Mouse (Mus musculus) induced T-regulatory cell, adult 2 months (primary cell): ENCODE measurements at regions not wholly inside any gene's neighbourhood (a gene's known extent, or its start where the extent isn't known, plus 50 kb on each side); places are given as distances from the start of the nearest gene placed in this dataset.

Source experiments
- DNase-seq: peaks from one replicate; pipeline ENCODE4 v3.0.0-alpha.2; 2012; ENCODE audit warnings: low read depth

DNA sequence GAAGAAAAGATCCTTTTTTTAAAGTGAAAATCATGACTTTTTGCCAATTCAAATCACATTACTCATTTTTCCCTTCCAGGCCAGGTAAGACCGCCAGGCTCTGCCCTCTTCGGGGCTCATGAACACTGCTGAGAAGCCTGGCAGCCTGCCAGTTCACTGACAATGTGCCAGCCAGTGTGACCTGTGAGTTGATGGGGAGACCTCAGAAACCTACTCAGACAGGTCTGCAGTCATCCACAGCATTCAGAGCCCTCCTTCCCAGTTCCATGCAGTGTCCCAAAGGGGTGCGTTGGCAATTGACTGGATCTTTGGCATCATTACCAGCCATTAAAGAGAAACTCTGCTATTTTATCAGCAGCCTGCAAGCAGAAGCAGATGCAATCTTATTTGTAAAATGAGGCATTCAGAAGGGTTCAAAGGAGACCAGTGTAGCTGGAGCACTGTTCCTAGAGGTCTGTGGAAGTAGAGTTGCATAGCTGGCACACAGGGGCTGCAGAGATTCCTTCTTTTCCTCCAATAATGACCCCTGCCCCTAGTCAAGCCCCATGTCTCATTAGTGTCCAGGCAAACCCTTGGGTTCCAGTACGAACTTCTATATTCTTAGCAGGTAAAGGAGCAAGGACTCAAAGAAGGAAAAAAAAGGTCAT is 384.4 kb downstream of the Rapgef2 start:
- DNase-seq = no peak

DNA sequence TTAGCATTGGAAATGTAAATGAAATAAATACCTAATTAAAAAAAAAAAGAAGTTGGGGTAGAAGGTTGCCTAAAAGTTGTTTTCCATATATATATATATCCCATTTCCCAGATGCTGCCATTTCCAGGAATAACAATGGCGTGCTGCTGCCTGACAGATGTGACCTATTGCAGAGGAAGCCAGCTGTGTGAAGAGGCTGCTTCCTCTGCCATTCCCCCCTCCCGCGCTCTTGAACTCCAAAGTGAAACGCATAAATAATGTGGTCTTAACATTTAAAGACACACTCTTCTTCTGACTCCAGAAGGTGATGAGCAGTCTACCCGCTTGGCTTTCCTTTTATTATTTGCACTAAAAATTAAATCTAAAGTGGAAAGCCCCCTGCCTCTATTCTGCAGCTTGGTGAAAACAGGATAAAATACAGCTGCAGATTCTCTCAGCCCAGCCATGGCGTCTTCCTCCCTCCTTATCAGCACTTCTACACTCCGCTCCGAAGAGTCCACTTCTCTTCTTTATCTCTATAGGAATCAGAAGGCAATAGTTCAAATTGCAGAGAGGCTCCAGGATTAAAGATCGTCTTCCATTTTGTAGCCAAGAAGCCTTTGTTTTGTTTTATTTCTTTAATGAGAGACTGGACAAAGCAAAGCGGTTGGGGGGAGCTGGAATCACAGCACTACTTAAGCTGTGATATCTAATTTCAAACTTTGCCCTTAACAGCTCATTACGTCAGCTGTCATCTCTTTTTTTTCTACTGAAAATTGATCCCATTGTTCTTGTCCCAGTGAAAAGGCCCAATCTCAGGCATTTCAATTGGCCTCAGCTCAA is 385.1 kb downstream of the Rapgef2 start:
- no peak for DNase-seq

DNA sequence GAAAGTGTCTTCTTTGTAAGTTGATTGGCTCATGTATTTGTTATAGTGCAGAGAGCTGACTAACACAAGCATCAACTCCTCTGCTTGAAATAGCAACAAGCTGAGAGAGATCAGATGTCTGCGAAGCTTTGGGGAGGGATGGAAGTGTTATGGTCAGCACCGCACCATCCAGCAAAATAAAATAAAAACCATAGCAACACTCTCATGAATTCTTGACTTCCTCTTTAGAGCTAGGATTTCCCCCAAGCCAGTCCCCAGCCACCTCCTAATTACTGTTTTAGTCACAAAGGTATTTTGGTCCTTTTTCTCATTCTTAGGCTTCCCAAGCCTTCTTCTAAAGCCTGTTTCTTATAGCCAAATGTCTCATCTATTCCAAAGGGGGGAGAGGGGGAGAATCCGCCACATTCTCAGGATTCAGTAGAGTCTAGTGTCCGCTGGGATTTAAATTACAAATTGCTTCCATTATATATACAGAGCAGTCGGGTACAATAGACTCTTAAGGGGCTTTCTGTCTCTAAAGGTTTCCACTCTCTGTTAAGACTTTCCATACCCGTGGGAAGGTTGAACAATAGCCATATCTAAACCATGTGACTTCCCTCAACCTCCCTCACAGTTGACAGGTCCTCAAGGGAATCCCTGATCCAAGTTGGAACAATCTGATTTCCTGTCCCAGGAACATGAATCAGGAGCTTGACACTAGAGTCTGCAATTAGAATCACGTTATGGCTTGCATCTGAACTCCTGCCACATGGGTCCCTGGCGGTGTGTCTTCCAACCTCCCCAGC is 386.7 kb downstream of the Rapgef2 start:
- DNase-seq = no peak

DNA sequence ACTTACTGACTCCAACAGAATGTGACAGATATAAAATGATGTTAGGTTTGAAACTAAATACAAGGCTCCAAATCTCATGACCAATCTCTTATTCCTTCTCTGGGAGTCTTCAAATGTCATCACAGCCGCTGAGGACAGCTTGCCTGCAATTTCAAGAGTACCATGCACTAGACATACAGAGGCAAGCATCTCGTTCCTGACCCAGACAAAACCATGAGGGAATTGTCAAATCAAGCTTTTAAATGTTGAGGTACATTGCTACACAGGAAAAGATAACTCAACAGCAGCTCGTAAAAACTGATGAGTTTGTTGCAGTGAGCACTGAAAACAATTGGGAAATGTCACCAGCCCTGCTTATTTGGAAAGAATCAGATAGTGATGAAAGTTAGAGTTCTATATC is 397.0 kb downstream of the Rapgef2 start:
- no peak for DNase-seq

DNA sequence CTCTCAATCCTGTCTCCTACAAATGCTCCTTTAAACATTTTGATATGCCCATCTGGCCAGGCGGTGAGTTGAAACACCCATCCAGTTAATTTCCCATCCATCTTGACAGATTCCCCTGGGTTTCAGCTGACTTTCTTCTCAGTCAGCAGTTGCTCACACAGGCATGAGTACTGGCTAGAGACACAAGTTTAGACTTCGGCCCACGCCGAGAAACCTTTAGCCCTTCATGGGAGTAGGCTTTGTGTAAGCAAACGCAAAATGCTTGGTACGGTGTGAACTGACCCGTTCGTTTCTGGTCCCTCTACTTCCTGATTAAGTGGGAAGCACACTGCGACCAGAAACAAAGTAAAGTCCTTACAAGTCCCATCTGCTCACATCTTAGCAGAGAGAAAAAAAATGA is 401.6 kb downstream of the Rapgef2 start:
- no peak for DNase-seq

DNA sequence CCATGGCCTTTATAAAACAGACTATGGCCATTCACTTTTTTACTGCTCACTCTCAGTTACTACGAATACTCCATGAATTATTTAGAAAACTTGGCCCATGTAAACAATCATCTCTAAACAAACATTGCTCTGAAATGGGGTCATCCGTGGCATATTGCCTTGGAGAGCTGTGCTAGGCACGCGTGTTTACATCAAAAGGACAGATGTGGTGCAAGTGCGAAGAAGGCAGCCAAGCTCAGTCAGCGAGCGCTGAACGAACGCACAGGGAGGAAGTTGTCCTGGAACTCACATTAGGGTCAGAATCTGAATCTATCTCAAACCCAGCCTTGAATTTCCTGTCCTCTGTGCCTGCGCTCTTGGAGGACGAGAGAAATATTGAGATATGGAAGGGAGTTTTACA is 402.3 kb downstream of the Rapgef2 start:
- no peak for DNase-seq

DNA sequence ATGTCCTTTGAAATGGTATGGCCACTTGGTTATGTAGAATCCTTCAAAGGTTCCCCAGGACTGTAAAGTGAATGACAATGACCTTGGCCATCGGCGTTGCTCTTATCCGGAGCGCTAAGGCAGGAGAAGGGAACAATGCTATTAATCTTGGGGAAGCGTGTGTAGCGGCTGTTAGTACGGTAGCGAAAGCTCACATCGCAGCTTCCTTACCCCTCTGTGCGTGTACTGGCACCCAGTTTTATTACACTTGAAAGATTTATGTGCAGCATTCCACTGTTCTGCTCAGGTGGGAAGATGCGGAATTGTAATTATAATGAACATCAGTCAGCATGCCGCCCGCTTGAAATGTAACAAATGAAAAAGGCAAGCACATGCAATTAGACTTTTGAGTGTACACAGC is 406.2 kb downstream of the Rapgef2 start:
- DNase-seq = no peak

DNA sequence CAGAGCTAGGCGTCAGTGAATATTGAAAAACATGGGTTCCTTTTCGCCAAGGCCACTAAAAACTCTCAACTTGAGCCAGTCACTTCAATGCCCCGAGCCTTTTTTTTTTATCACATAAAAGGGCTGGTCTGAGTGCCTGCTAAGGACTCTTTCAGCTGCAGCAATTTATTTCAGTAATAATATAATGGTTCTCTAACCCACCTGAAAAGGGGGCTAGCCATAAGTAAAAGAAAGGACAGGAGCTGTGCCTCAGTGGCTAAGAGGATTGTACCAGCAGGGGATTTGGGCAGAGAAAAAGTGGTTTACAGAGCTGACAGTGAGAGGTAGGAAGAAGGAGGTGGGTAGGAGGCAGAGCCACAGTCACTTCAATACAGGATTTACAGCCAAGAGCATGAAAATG is 409.0 kb downstream of the Rapgef2 start:
- no peak for DNase-seq

DNA sequence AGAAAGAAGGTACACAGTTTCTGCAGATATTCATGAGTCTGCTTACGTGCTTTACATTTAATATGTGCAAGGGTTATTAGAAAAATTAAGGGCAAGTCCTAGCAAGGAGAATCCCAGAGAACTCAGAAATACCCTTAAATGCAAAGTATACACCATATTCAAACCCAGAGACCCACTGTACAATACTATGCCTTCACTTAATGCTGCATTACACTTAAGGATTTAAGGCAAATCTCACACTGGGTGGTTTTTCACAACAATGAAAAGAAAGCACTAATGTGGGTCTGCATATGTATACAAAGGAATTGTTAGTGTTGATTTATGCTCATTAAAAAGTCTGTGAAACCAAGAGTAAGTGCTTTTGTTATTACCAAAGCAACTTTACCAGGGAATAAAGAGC is 419.4 kb downstream of the Rapgef2 start:
- no peak for DNase-seq

DNA sequence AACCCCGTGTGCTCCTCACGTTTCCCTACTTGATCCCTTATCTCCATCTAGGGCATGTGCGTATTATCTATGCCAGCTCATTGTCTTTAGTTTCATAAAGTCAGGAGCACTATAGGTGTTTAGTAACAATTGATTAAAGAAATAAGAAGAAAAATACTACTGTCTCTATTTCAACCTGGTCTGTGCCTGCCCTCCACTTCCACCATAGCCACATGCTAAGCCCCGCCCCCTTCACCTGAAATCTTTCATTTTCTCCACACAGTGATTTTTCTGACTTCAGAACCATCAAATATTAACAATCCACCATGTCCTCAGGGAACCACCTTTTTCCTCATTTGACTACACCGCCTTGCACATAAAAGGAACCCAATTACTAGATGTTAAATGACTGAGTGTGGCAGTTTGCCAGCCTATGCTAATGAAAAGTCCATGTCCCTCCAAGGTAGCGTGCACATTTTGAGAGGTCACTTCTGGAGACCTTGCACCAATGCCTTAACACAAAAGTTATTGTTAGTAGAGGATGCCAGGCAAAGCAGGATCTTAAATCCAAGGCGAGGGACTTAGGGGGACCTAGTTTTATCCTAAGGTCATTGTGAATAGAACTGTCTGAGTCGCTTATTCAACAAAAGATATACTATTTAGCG is 420.1 kb downstream of the Rapgef2 start:
- DNase-seq = no peak

DNA sequence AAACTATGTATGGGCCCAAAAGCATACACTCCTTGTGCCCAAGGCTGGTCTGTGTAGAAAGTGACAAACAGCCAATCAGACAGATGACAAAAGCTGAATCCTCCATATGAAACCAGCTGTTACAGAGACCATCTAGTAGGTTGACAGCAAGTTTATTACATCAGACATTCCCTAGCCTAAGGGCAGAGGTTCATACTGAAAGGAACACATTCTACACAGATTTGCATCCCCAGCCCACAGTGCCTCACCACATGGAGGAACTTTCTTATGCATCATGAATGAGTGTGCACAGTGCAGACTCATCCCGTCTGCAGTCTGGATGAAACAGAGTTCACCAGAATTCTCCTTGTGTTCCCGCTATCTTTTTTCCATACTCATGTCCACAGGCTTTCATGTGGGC is 423.3 kb downstream of the Rapgef2 start:
- DNase-seq = no peak

DNA sequence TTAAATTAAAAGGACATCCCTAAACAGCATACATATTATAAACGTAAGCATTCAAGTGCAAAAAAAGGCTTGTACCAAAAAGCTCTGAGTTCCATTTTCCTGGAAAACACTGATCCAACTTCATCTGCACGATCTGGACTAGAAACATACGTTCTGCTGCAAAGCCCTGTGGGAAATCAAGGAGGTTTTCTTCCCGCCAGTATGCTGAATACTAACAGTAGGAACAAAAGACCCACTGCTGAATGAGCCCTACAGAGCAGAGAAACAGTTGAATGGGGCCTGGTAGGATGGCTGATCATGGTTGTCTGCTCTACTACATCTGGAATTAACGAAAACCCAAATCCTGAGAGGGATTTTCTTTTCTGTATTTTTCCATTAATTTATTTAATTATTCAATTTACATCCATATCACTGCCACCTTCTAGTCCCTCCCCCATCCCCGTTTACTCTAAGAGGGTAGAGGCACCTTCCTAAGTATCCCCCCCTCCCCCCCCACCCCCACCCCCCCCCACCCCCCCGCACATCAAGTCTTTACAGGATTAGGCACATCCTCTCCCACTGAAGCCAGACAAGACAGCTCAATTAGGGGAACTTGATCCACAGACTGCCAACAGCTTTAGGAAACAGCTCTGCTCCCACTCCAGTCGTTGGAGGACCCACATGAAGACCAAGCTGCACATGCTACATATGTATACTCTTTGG is 439.5 kb downstream of the Rapgef2 start:
- DNase-seq = no peak

DNA sequence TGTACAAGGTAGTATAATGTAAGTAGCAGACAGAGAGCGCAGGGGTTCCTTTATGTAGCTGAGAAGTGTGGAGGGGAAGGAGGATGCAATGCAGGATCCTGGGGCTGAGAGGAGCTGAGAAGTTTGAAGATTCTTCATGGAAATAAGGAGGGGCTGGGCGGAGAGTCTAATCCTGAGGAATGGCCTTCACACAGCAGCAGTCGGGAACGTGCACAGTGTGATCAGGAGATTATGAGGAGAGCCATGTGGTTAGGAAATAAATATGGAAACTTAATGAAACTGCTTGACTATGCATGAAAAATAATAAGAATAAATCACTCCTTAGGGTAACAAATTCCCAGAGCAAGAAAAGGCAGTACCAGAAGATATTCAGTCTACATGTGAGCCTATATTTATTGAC is 445.1 kb downstream of the Rapgef2 start:
- DNase-seq = no peak

DNA sequence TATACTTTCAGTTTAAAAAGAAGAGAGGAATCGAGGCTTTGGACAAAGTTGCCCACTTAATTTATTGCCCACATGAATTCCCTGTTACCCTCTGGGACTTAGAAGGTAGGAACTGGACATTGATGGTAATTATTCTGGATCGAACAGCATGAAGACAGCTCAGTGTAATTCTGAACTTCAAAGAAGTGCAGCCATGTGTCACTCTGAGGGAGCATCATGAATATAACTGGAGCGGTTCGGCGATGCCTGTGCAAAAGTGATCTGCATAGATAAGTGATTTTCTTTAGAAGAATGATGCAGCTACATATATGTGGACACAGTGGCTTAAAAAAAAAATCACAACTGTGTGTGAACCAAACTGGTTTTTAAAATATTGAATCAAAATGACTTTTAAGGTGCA is 449.5 kb downstream of the Rapgef2 start:
- no peak for DNase-seq

DNA sequence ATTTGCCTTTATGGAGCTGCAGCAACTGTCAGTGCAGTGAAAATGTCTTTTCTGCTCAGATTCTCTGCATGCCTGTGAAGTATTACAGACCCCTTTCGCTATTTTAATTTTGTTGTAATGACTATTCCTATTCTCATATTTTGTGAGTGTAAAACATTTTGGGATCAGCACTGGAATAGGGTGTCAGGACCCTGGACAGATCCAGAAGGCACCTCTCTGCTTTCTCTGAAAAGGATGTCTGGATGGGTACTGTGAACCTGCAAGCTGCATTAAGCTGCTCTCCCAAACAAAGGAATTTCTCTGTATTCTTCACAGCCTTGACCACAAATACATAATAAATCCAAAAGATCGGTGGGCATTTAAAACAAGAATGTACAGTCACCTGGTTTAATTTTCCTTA is 460.8 kb downstream of the Rapgef2 start:
- DNase-seq = no peak

DNA sequence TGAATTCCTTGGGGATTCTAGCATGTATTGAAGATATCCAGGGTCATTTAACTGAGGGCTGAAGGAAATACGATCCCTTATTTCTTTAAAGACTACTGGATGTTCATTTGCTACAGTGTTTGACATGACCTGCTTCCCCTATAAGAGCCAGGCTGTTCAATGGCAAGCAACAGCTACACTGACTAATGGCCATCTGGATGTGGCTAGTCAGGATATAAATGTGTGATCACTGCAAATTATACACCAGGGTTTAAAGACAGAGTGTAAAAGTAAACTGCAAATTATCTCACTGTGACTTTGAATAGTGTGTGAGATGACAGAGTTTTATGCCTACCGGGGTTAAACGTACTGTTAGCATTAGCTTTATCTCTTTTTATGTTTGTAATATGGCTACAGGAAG is 473.9 kb downstream of the Rapgef2 start:
- DNase-seq = no peak

DNA sequence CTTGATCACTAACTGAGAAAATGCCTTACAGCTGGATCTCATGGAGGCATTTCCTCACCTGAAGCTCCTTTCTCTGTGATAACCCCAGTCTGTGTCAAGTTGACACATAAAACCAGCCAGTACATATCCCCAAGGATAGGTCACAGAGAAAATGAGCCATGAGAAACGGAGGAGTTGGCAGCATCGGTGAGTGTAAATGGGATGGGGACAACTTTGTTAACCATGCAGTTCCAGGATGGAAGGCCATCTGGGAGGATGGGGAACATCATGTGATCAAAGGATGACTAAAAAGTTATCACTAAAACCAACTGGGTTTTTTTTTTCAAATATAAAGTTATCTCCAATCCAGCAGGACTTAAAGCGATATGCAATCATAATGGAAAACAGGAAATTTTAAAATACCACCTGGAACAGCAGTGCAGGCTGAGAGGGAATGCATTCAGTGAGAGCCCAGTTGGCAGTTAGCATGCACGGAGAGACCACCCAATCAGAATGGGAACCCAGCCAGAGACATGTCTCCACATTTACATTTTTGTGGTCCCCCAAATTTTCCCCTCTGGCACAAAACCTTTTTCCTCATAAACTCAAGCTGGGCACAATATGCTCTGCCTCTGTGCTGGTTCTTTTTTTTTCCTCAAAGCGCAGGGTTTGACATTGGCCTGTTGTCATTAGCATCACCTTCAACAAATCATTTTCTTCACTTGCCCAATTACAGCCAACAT is 475.7 kb downstream of the Rapgef2 start:
- DNase-seq = no peak

DNA sequence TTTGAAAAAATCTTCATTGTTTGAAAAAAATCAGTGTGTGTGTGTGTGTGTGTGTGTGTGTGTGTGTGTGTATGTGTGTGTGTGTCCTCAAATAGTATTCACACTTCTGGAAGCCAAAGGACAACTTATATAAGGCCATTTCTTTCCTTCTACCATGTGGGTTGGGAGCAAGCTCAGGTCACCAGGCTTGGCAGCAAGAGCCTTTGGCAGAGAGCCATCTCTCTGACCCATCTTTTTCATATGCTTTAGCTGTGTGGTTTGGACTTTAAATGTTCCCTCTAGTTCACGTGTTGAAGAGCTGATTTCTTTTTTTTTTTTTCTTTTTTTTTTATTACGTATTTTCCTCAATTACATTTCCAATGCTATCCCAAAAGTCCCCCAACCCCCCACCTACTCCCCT is 483.1 kb downstream of the Rapgef2 start:
- no peak for DNase-seq

DNA sequence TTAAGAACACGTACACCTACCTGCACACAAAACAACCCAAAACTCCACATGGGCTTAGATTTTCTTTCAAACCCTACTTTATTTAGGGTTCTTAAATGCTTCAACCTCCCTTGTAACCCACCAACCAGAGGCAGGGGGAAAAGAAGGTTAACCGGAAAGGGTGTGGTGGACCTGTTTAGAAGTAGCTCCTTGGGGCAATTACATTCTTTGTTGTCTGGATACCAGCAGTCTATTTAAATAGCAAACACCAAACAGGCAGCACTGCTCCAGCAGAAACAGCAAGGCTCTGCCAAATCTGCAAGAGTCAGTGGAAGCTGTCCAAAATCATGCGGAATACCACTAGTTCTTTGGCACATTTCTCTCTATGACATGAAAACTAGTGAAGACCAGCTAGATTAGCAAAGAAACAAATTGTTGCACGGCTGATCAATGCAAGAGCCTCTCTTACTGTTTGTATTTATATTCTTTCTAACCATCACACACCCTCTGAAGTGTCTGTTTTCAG is 490.3 kb downstream of the Rapgef2 start:
- DNase-seq = no peak

DNA sequence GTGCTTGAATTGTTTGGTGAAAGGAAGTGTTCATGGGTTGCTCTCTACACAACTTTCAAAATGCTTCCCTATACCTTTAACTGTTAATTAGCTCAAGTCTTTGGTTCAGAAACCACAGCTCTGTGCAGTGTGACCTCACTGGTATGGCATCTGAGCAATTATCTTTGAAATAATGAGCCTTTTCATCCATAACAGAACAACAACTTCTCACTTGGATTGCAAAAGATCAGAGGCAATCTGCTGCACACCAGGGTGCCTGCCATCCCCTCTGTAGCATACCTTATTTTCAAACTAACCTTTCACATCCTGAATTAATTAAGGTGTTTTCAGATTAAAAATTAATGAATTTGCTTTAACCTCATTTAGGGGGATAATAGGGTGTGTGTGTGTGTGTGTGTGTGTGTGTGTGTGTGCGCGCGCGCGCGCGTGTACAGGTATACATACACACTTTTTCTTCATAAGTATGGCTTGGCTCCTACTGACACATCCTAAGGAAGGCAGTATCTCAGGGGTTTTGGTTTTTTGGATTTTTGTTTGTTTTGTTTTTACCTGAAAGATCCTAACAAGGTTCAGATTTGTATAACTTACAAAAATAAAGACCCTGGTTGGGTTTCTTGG is 493.8 kb downstream of the Rapgef2 start:
- no peak for DNase-seq

DNA sequence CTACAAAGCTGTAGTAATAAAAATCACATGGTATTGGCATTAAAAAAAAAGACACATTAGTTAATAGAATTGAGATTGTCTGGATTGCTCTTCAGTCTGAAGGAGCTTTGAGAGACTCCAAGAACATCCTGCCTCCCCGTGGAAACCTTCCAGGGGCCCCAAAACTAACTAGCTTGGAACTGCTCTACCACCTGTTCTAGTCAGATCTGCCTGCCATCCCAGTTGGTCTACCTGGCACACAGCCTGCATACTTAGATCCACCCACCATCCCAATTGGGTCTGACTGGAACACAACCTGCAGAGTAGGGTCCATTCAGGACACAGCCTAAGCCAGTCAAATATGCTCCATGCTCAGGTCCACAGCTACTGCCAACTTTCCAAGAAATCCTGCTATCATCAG is 503.6 kb downstream of the Rapgef2 start:
- DNase-seq = no peak
